Mouse (Mus musculus) embryonic fibroblast, embryonic 13.5 days (primary cell): Measurements from ENCODE around the gene Wfdc5. TPM values are rescaled to one million over a fixed set of nuclear protein-coding genes. Genes with fewer than 3 reads are reported as not detected.
A peak's percentile ranks its signal among the peaks of the same experiment; 100 is the strongest.

Experiments used
- H3K27ac ChIP-seq: 2 replicates; pipeline ENCODE4 v1.5.1; 2012; ENCODE audit warnings: low read length, control low read depth, inconsistent platforms; ENCODE audit not compliant: insufficient read depth
- H3K4me1 ChIP-seq: 2 replicates; pipeline ENCODE4 v1.6.1; 2011; ENCODE audit warnings: low read length; ENCODE audit not compliant: control insufficient read depth, insufficient read depth
- H3K4me3 ChIP-seq: 2 replicates; pipeline ENCODE4 v1.5.1; 2011; ENCODE audit warnings: mild to moderate bottlenecking, control low read depth, low read length; ENCODE audit not compliant: insufficient read depth
- CTCF ChIP-seq: IDR thresholded peaks from 2 replicates; pipeline ENCODE4 v1.5.1; 2011; ENCODE audit warnings: mild to moderate bottlenecking, control low read depth, low read length, moderate library complexity, borderline replicate concordance; ENCODE audit not compliant: insufficient read depth
- POLR2A ChIP-seq: IDR thresholded peaks from 2 replicates; pipeline ENCODE4 v1.6.1; 2011; ENCODE audit warnings: low read depth, mild to moderate bottlenecking, control low read depth, low read length, moderate library complexity
- polyA plus RNA-seq: library from polyadenylated mRNA; stranded (reverse); fragments of >200 nt; gene quantifications from 2 replicates; pipeline ENCODE4 v1.2.4, GENCODE M21; 2011; ENCODE audit warnings: low read depth; ENCODE audit not compliant: missing spikeins, insufficient read length

The Wfdc5 gene
- polyA plus RNA-seq, 1 experiment: not detected

GRCm38 (mm10) chr2:164195971-164196699 lies 13.6 kb upstream of the Wfdc5 start:
- no peak overlapping the region for H3K27ac ChIP-seq
- no peak for TF ChIP-seq CTCF
- TF ChIP-seq POLR2A: no peak
- H3K4me3 ChIP-seq: no peak overlapping the region
- H3K4me1 ChIP-seq: no peaks in the 10 kb centered on the region

DNA sequence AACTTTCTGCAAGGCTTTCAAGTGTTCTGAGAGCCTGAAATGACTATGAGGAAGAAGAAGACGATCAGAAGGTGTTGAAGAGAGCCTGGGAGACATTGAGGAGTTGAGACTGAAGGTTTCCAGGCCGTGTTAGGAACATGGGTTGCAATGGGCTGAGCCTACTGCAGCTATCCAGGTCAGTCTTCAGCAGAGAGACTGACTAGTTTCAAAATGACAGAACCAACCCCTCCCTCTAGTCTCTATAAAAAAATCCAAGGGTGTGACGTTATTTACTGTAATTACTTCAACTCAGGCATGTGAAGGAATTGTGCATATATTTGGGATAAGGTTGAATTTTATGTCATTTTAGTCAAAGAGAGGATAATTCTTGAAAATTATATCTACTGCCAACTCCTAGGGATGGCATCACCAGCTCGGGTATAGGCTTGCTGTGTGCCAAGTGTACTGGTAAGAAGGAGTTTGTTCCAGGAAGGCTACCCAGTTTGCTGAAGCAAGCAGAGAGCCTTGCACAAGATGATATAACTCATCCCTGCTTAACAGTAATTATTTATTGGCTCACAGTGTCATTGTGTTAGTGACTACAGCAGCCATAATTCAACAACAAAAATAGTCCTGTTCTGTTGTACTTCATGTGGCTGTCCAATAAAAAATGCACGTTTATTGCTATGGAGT lies 12.6 kb upstream of the Wfdc5 start:
- no peak overlapping the region for H3K4me3 ChIP-seq
- H3K27ac ChIP-seq: no peak overlapping the region
- TF ChIP-seq POLR2A: no peak
- TF ChIP-seq CTCF: no peak
- H3K4me1 ChIP-seq: no peaks in the 10 kb centered on the region

GRCm38 (mm10) chr2:164192279-164192678 lies 9.7 kb upstream of the Wfdc5 start:
- Histone ChIP-seq H3K4me3 (no peak overlapping the region), H3K4me1 (no peaks in the 10 kb centered on the region), H3K27ac (no peak overlapping the region)
- no peak for TF ChIP-seq CTCF
- TF ChIP-seq POLR2A: no peak

GRCm38 (mm10) chr2:164190576-164190975 lies 8.0 kb upstream of the Wfdc5 start, which contains the start of gene Wfdc12:
Wfdc12 (minus strand) TSS chr2:164190608.
- TF ChIP-seq POLR2A: no peak
- TF ChIP-seq CTCF: no peak
- no peaks in the 10 kb centered on the region for H3K4me1 ChIP-seq
- H3K27ac ChIP-seq: no peak within 1 kb of the TSS
- H3K4me3 ChIP-seq: no peak within 1 kb of the TSS

DNA sequence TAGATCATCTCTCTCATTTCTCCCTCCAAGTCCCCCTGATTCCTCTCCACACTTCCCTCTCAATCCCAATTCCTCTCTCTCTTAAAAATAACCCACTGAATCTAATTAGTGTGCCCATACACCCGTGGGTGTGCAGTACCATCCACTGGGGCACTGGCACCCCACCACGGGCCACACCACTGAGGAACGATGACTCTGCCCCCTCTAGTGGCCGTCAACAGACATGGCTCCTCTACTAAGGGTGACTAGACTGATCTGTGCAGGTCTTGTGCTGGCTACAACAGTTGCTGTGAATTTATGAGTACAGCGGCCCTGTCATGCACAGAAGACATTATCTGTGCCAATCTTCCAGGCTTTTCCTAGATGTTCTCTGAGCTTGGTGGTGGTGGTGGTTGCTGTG lies 6.2 kb upstream of the Wfdc5 start:
- Histone ChIP-seq H3K27ac (no peak overlapping the region), H3K4me3 (no peak overlapping the region), H3K4me1 (no peaks in the 10 kb centered on the region)
- TF ChIP-seq POLR2A (no peak), CTCF (peak; percentile 63; the same call in 1 of the 2 replicates)

GRCm38 (mm10) chr2:164184145-164184719 lies 1.7 kb upstream of the Wfdc5 start:
- Histone ChIP-seq H3K4me1 (no peaks in the 10 kb centered on the region), H3K4me3 (no peak overlapping the region), H3K27ac (no peak overlapping the region)
- TF ChIP-seq CTCF (no peak), POLR2A (no peak)

- Histone ChIP-seq H3K27ac (no peak overlapping the region), H3K4me1 (no peaks in the 10 kb centered on the region), H3K4me3 (no peak overlapping the region)
- TF ChIP-seq POLR2A: no peak
- TF ChIP-seq CTCF: no peak
Measured at GRCm38 (mm10) chr2:164183340-164183739, 798 bp upstream of the Wfdc5 start.

DNA sequence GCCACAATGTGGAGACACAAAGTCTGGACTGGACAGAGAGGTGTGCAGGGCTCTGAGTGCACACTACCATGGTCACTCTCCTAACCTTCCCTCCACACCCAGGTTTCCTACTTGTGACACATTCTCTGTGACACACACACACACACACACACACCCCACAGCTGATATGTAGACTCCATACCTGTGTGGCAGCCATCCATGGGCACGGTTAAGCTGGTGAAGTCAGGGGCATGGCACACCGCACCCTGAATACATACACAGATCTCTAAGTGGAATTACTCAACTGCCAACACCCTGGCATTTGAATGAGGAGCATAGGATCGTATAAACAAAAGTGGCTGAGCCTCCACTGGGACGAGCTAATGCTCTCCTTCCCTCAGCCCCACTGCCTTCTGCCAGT lies 1.8 kb downstream of the Wfdc5 start:
- Histone ChIP-seq H3K4me3 (no peak overlapping the region), H3K4me1 (no peaks in the 10 kb centered on the region; the same call in 1 of the 2 replicates), H3K27ac (no peak overlapping the region)
- no peak for TF ChIP-seq CTCF
- TF ChIP-seq POLR2A: no peak

DNA sequence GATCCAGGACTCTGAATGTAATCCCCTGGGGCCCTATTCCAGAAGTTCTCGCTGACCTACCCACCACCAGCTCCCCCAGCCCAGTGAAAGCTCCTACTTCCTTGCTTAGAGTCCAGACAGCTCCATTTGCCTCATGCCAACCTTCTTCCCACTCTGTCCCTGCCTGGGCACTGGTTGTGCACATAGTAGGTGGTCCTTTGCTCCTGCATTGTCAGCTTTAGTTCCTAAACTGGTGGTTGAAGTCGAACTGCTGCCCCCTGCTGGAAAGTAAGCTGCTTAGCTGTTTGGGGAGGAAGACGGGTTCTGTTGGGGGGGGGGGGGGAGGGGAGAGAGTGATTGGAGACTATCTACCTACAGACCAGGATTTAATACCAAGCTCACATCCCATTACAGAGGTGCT lies 2.4 kb downstream of the Wfdc5 start:
- TF ChIP-seq POLR2A: no peak
- TF ChIP-seq CTCF: 0 out of 2 replicates have a peak, but pooled peaks have one; percentile 13
- H3K4me3 ChIP-seq: no peak overlapping the region
- no peaks in the 10 kb centered on the region; the same call in 1 of the 2 replicates for H3K4me1 ChIP-seq
- no peak overlapping the region for H3K27ac ChIP-seq

DNA sequence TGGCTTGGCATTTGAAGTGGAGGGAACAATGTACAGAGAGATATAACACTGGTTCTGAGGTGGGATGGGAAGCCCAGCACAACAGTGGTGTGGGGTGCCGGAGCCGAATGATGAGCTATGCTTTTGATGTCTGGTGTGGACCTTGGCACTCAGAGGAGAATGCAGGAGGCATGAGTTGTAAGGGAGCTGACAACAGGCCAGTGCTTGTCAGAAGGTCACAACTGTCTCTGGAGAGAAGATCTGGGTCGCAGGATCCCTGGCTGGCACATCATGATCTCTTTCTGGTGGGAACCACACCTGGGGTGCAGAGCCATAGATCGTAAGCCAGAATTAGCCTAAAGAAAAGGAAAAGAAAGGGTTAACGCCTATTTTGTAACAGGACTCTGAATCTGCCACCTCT lies 4.7 kb downstream of the Wfdc5 start:
- Histone ChIP-seq H3K27ac (no peak overlapping the region), H3K4me3 (no peak overlapping the region), H3K4me1 (peaks cover 5% of the 10 kb centered on the region)
- TF ChIP-seq CTCF: no peak
- no peak for TF ChIP-seq POLR2A
